Mouse (Mus musculus): Measurements from ENCODE around the gene Ncoa7. TPM values are rescaled to one million over a fixed set of nuclear protein-coding genes. Genes with fewer than 3 reads are reported as not detected.

Ncoa7 gene
- polyA plus RNA-seq, 1 experiment: 35.6 TPM

GRCm38 (mm10) chr10:30729157-30730096 lies 73.7 kb downstream of the Ncoa7 start:
- Histone ChIP-seq H3K4me1 (ENCODE audit: control insufficient read depth, insufficient read depth, low read length) (no peaks in the 10 kb centered on the region), H3K4me3 (replicated peaks; ENCODE audit: control insufficient read depth, low read depth, low read length) (no peak overlapping the region), H3K27ac (ENCODE audit: control insufficient read depth, insufficient read depth, low read depth, low read length, poor library complexity) (no peak overlapping the region)
- TF ChIP-seq CTCF (IDR thresholded peaks at IDR 0.05; ENCODE audit: control insufficient read depth, insufficient read depth, low read length) (peak; percentile 57), POLR2A (IDR thresholded peaks at IDR 0.05; ENCODE audit: borderline replicate concordance, control insufficient read depth, low read depth, low read length) (no peak)
- WGBS: 91% methylated on average over 5 of the region's 5 CpGs

- TF ChIP-seq CTCF (IDR thresholded peaks at IDR 0.05; ENCODE audit: control insufficient read depth, insufficient read depth, low read length): no peak
- no peak for TF ChIP-seq POLR2A (IDR thresholded peaks at IDR 0.05; ENCODE audit: borderline replicate concordance, control insufficient read depth, low read depth, low read length)
- WGBS: 43% methylated on average over 1 of the region's 1 CpGs
- Histone ChIP-seq H3K4me1 (ENCODE audit: control insufficient read depth, insufficient read depth, low read length) (peaks cover 4% of the 10 kb centered on the region; the same call in 1 of the 2 replicates), H3K4me3 (replicated peaks; ENCODE audit: control insufficient read depth, low read depth, low read length) (no peak overlapping the region), H3K27ac (ENCODE audit: control insufficient read depth, insufficient read depth, low read depth, low read length, poor library complexity) (no peak overlapping the region)
Observed at GRCm38 (mm10) chr10:30723014-30723413, 80.1 kb downstream of the Ncoa7 start.

- H3K4me1 ChIP-seq (ENCODE audit: control insufficient read depth, insufficient read depth, low read length): peaks cover 4% of the 10 kb centered on the region; the same call in 1 of the 2 replicates
- H3K4me3 ChIP-seq (replicated peaks; ENCODE audit: control insufficient read depth, low read depth, low read length): no peak overlapping the region
- TF ChIP-seq CTCF (IDR thresholded peaks at IDR 0.05; ENCODE audit: control insufficient read depth, insufficient read depth, low read length) (no peak), POLR2A (IDR thresholded peaks at IDR 0.05; ENCODE audit: borderline replicate concordance, control insufficient read depth, low read depth, low read length) (no peak)
- no peak overlapping the region for H3K27ac ChIP-seq (ENCODE audit: control insufficient read depth, insufficient read depth, low read depth, low read length, poor library complexity)
- WGBS: 84% methylated on average over 3 of the region's 3 CpGs
Observed at GRCm38 (mm10) chr10:30720556-30720955, 82.6 kb downstream of the Ncoa7 start.

- TF ChIP-seq POLR2A (IDR thresholded peaks at IDR 0.05; ENCODE audit: borderline replicate concordance, control insufficient read depth, low read depth, low read length): no peak
- no peak for TF ChIP-seq CTCF (IDR thresholded peaks at IDR 0.05; ENCODE audit: control insufficient read depth, insufficient read depth, low read length)
- no peak overlapping the region for H3K4me3 ChIP-seq (replicated peaks; ENCODE audit: control insufficient read depth, low read depth, low read length)
- WGBS: 45% methylated on average over 1 of the region's 1 CpGs
- no peak overlapping the region for H3K27ac ChIP-seq (ENCODE audit: control insufficient read depth, insufficient read depth, low read depth, low read length, poor library complexity)
- peaks cover 4% of the 10 kb centered on the region; the same call in 1 of the 2 replicates for H3K4me1 ChIP-seq (ENCODE audit: control insufficient read depth, insufficient read depth, low read length)
Observed at GRCm38 (mm10) chr10:30719947-30720346, 83.2 kb downstream of the Ncoa7 start.

- WGBS: 5% methylated on average over 4 of the region's 4 CpGs
- peaks cover 4% of the 10 kb centered on the region; the same call in 1 of the 2 replicates for H3K4me1 ChIP-seq (ENCODE audit: control insufficient read depth, insufficient read depth, low read length)
- TF ChIP-seq CTCF (IDR thresholded peaks at IDR 0.05; ENCODE audit: control insufficient read depth, insufficient read depth, low read length): peak; percentile 50
- no peak for TF ChIP-seq POLR2A (IDR thresholded peaks at IDR 0.05; ENCODE audit: borderline replicate concordance, control insufficient read depth, low read depth, low read length)
- H3K4me3 ChIP-seq (replicated peaks; ENCODE audit: control insufficient read depth, low read depth, low read length): no peak overlapping the region
- no peak overlapping the region for H3K27ac ChIP-seq (ENCODE audit: control insufficient read depth, insufficient read depth, low read depth, low read length, poor library complexity)
Observed at GRCm38 (mm10) chr10:30718703-30719340, 84.3 kb downstream of the Ncoa7 start.

- no peak for TF ChIP-seq CTCF (IDR thresholded peaks at IDR 0.05; ENCODE audit: control insufficient read depth, insufficient read depth, low read length)
- TF ChIP-seq POLR2A (IDR thresholded peaks at IDR 0.05; ENCODE audit: borderline replicate concordance, control insufficient read depth, low read depth, low read length): no peak
- H3K4me1 ChIP-seq (ENCODE audit: control insufficient read depth, insufficient read depth, low read length): peaks cover 4% of the 10 kb centered on the region; the same call in 1 of the 2 replicates
- H3K27ac ChIP-seq (ENCODE audit: control insufficient read depth, insufficient read depth, low read depth, low read length, poor library complexity): no peak overlapping the region
- no peak overlapping the region for H3K4me3 ChIP-seq (replicated peaks; ENCODE audit: control insufficient read depth, low read depth, low read length)
Observed at GRCm38 (mm10) chr10:30716171-30716570, 87.0 kb downstream of the Ncoa7 start.

- Histone ChIP-seq H3K4me3 (replicated peaks; ENCODE audit: control insufficient read depth, low read depth, low read length) (no peak overlapping the region), H3K27ac (ENCODE audit: control insufficient read depth, insufficient read depth, low read depth, low read length, poor library complexity) (no peak overlapping the region), H3K4me1 (ENCODE audit: control insufficient read depth, insufficient read depth, low read length) (no peaks in the 10 kb centered on the region)
- TF ChIP-seq CTCF (IDR thresholded peaks at IDR 0.05; ENCODE audit: control insufficient read depth, insufficient read depth, low read length) (no peak), POLR2A (IDR thresholded peaks at IDR 0.05; ENCODE audit: borderline replicate concordance, control insufficient read depth, low read depth, low read length) (no peak)
- 81% methylated on average over 1 of the region's 1 CpGs for WGBS
Observed at GRCm38 (mm10) chr10:30712540-30712939, 90.6 kb downstream of the Ncoa7 start.

GRCm38 (mm10) chr10:30709846-30710403 lies 93.2 kb downstream of the Ncoa7 start:
- Histone ChIP-seq H3K4me1 (ENCODE audit: control insufficient read depth, insufficient read depth, low read length) (no peaks in the 10 kb centered on the region), H3K27ac (ENCODE audit: control insufficient read depth, insufficient read depth, low read depth, low read length, poor library complexity) (no peak overlapping the region), H3K4me3 (replicated peaks; ENCODE audit: control insufficient read depth, low read depth, low read length) (no peak overlapping the region)
- TF ChIP-seq POLR2A (IDR thresholded peaks at IDR 0.05; ENCODE audit: borderline replicate concordance, control insufficient read depth, low read depth, low read length) (no peak), CTCF (IDR thresholded peaks at IDR 0.05; ENCODE audit: control insufficient read depth, insufficient read depth, low read length) (no peak)
- 88% methylated on average over 7 of the region's 7 CpGs for WGBS

All from bone marrow, adult 2 months (tissue).